ENCODE assay signal across 14 mouse cellular contexts in the genomic region with DNA sequence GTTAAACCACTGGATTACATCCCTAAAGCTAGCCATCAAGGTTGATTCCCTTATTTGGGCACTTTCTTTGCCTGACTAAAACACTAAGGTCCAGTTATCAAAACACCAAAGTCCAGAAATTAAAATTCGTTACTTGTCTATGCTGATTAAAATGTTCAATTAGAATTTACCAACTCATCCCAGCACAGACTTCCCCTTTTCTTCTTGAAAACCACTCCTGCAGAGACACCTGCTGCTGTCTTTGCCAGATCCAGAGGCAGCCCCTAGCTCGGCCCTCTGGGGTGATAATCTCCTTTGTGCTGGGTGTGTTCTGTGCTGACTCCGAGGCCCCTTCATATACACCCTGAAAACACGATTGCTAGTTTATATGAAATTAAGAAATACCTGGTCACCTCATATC.
"Had no signal": no experiment of that assay in that cellular context is flagged by ENCODE, and none has a peak within 500 bp of the region (broad histone marks: within the 10 kb centered on the region; RNA-seq: fewer than 3 reads in every experiment).

No protein-coding gene starts in this region.

- H3K27ac ChIP-seq: layer of hippocampus, adult 2 months; limb, embryonic 12.5 days; neural tube, embryonic 15.5 days; stomach, embryonic 15.5 days had no signal

- H3K4me2 ChIP-seq: limb, embryonic 12.5 days; neural tube, embryonic 15.5 days; stomach, embryonic 15.5 days had no signal

- H3K9me3 ChIP-seq: limb, embryonic 12.5 days; neural tube, embryonic 15.5 days; stomach, embryonic 15.5 days had no signal

- H3K9ac ChIP-seq: limb, embryonic 12.5 days; neural tube, embryonic 15.5 days; stomach, embryonic 15.5 days had no signal

- H3K4me3 ChIP-seq: layer of hippocampus, adult 2 months; limb, embryonic 12.5 days; myocyte; neural tube, embryonic 15.5 days; stomach, embryonic 15.5 days had no signal

- DNase-seq: kidney, adult 11 months; kidney, postnatal 10 days; kidney, postnatal 4 days; lung, adult 18-20 months; midbrain, embryonic 14.5 days; right cerebral cortex, adult 18-20 months; spleen, adult 18-20 months; thymus, adult 2 months; thymus, postnatal 25 days had no signal

- H3K27me3 ChIP-seq: limb, embryonic 12.5 days; neural tube, embryonic 15.5 days; stomach, embryonic 15.5 days had no signal

- H3K4me1 ChIP-seq: limb, embryonic 12.5 days; neural tube, embryonic 15.5 days; stomach, embryonic 15.5 days had no signal

- H3K36me3 ChIP-seq: limb, embryonic 12.5 days; stomach, embryonic 15.5 days had no signal
